Mouse (Mus musculus) heart, embryonic 10.5 days (tissue): ENCODE measurements around the gene Gm7138. TPM values are rescaled to one million over a fixed set of nuclear protein-coding genes. Genes with fewer than 3 reads are reported as not detected.

ENCODE experiments used
- DNase-seq: peaks from one replicate; pipeline ENCODE4 v3.0.0-alpha.2; 2017; ENCODE audit warnings: low spot score
- H3K27ac ChIP-seq: fragments of 300-500 bp; sonication (generic); 2 replicates; pipeline ENCODE4 v1.5.1; 2016; ENCODE audit warnings: mild to moderate bottlenecking
- H3K27me3 ChIP-seq: fragments of 300-500 bp; sonication (generic); 2 replicates; pipeline ENCODE4 v1.6.1; 2016; ENCODE audit warnings: mild to moderate bottlenecking; ENCODE audit not compliant: poor library complexity, insufficient read depth, severe bottlenecking
- H3K36me3 ChIP-seq: fragments of 300-500 bp; sonication (generic); 2 replicates; pipeline ENCODE4 v1.6.1; 2016; ENCODE audit warnings: mild to moderate bottlenecking, moderate library complexity
- H3K4me1 ChIP-seq: fragments of 300-500 bp; sonication (generic); 2 replicates; pipeline ENCODE4 v1.6.1; 2016; ENCODE audit warnings: mild to moderate bottlenecking
- H3K4me3 ChIP-seq: fragments of 300-500 bp; sonication (generic); 2 replicates; pipeline ENCODE4 v1.5.1; 2016; ENCODE audit warnings: mild to moderate bottlenecking, moderate library complexity
- H3K9me3 ChIP-seq: fragments of 300-500 bp; sonication (generic); 2 replicates; pipeline ENCODE4 v1.6.1; 2016; ENCODE audit warnings: mild to moderate bottlenecking, moderate library complexity
- WGBS: fragments of 180-500 bp; shearing (Covaris S2); methylation state at CpG from one replicate; pipeline ENCODE4 v1.1.7; 2016; 5-methylcytosine and 5-hydroxymethylcytosine counted together
- polyA plus RNA-seq: library from polyadenylated mRNA; unstranded; fragments of >200 nt; fragmentation: Nextera tagmentation; extraction: Ambion mirVana; gene quantifications from 2 replicates; pipeline ENCODE4 v1.2.1, GENCODE M21; 2016

The Gm7138 gene
- polyA plus RNA-seq, 1 experiment from 2014 or later, result not detected

DNA sequence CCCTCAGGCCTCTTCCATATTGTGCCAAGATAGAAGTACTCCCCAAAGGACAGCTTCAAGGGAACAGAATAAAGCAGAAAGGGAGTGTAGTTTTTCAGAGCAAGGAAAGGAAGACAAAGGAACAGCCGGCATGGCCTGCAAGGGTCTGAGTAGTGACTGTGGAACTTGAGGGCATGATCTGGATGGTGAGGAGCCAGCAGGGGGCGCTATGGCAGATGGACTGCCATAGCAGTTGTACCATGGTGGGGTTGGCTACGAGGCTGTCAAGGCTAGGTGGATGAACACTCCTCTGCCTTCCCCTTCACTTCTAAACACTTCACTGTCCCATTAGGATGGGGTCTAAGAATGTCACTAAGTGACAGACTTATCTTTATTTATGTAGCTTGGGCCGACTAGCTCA lies 47.5 kb downstream of the Gm7138 start:
- no peak for DNase-seq
- no peaks in the 10 kb centered on the region; the same call in 1 of the 2 replicates for H3K27me3 ChIP-seq
- 56% methylated on average over 4 of the region's 4 CpGs for WGBS

DNA sequence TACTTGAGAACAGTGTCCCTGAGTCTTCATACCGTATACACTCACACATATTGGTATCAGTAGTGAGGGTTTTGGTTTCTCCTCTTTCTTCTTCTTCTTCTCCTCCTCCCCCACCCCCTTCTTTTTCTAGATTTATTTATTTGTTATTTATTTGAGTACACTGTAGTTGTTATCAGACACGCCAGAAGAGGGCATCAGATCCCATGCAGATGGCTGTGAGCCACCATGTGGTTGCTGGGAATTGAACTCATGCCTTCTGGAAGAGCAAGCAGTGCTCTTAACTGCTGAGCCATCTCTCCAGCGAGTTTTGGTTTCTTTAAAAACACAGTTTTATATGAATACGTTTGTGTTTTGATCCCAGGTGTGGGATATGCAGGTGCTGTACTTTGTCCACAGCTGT lies 48.5 kb downstream of the Gm7138 start:
- Histone ChIP-seq H3K4me3 (no peak overlapping the region), H3K27me3 (no peaks in the 10 kb centered on the region; the same call in 1 of the 2 replicates), H3K4me1 (no peaks in the 10 kb centered on the region), H3K36me3 (no peaks in the 10 kb centered on the region), H3K27ac (no peak overlapping the region), H3K9me3 (no peaks in the 10 kb centered on the region)
- 58% methylated on average over 4 of the region's 4 CpGs for WGBS
- DNase-seq, result no peak

More for the DNA sequence above, 47.5 kb downstream of the Gm7138 start:
- Histone ChIP-seq H3K4me3 (no peak overlapping the region), H3K36me3 (no peaks in the 10 kb centered on the region), H3K4me1 (no peaks in the 10 kb centered on the region), H3K27ac (no peak overlapping the region), H3K9me3 (no peaks in the 10 kb centered on the region)

Other genes with a start within 250 kb of the Gm7138 start
- 2.4 and 3.6 TPM in 2 replicates for gene Itgb2, start 246.7 kb downstream of the Gm7138 start, polyA plus RNA-seq
- gene Pttg1ip, start 195.2 kb downstream of the Gm7138 start, polyA plus RNA-seq, result 94.9 and 97.0 TPM in 2 replicates
- 235 and 306 TPM in 2 replicates for gene Sumo3, start 170.8 kb downstream of the Gm7138 start, polyA plus RNA-seq
- gene Gm49325, start 170.7 kb downstream of the Gm7138 start, polyA plus RNA-seq, result 2.1 and 2.7 TPM in 2 replicates
- 83.1 and 92.1 TPM in 2 replicates for gene Ube2g2, start 154.7 kb downstream of the Gm7138 start, polyA plus RNA-seq
- 0.14 and 0.38 TPM in 2 replicates for gene Tspear, start 90.4 kb downstream of the Gm7138 start, polyA plus RNA-seq
- not detected in 2 replicates for gene Gm19402, start 86.2 kb downstream of the Gm7138 start, polyA plus RNA-seq
- gene Gm9508, start 79.7 kb downstream of the Gm7138 start, polyA plus RNA-seq, result not detected in 2 replicates
- not detected in 2 replicates for gene Gm10272, start 70.3 kb downstream of the Gm7138 start, polyA plus RNA-seq
- not detected in 2 replicates for gene Gm10024, start 65.5 kb downstream of the Gm7138 start, polyA plus RNA-seq
- gene Gm10142, start 61.1 kb downstream of the Gm7138 start, polyA plus RNA-seq, result not detected in 2 replicates
- not detected in 2 replicates for gene Krtap12-1, start 56.3 kb downstream of the Gm7138 start, polyA plus RNA-seq
- not detected in 2 replicates for gene Gm10100, start 50.5 kb downstream of the Gm7138 start, polyA plus RNA-seq
- gene Gm18596, start 34.3 kb downstream of the Gm7138 start, polyA plus RNA-seq, result not detected in 2 replicates
- gene Gm9736, start 25.6 kb downstream of the Gm7138 start, polyA plus RNA-seq, result not detected in 2 replicates
- not detected in 2 replicates for gene Gm3233, start 17.3 kb downstream of the Gm7138 start, polyA plus RNA-seq
- not detected in 2 replicates for gene Gm3238, start 5.6 kb downstream of the Gm7138 start, polyA plus RNA-seq
- gene Gm3250, start 5.6 kb upstream of the Gm7138 start, polyA plus RNA-seq, result not detected in 2 replicates
- gene Gm7137, start 11.3 kb upstream of the Gm7138 start, polyA plus RNA-seq, result not detected in 2 replicates
- not detected in 2 replicates for gene Gm9639, start 18.1 kb upstream of the Gm7138 start, polyA plus RNA-seq
- gene Gm19668, start 22.2 kb upstream of the Gm7138 start, polyA plus RNA-seq, result not detected in 2 replicates
- not detected in 2 replicates for gene Gm9507, start 34.9 kb upstream of the Gm7138 start, polyA plus RNA-seq
- not detected in 2 replicates for gene Gm2696, start 37.7 kb upstream of the Gm7138 start, polyA plus RNA-seq
- not detected in 2 replicates for gene Krtap10-4, start 50.2 kb upstream of the Gm7138 start, polyA plus RNA-seq
- gene Krtap10-10, start 59.0 kb upstream of the Gm7138 start, polyA plus RNA-seq, result not detected in 2 replicates
- gene Gm36176, start 69.9 kb upstream of the Gm7138 start, polyA plus RNA-seq, result not detected in 2 replicates
- gene Gm10318, start 75.9 kb upstream of the Gm7138 start, polyA plus RNA-seq, result not detected in 2 replicates
- not detected in 2 replicates for gene Gm3285, start 85.0 kb upstream of the Gm7138 start, polyA plus RNA-seq
- gene Lrrc3, start 125.6 kb upstream of the Gm7138 start, polyA plus RNA-seq, result 2.7 and 4.9 TPM in 2 replicates
- 0.43 TPM in 2 replicates for gene Trpm2, start 193.6 kb upstream of the Gm7138 start, polyA plus RNA-seq
- gene 1810043G02Rik, start 201.6 kb upstream of the Gm7138 start, polyA plus RNA-seq, result 16.9 and 23.1 TPM in 2 replicates
- 264 and 274 TPM in 2 replicates for gene Pfkl, start 233.1 kb upstream of the Gm7138 start, polyA plus RNA-seq